Mouse (Mus musculus): Measurements from ENCODE around the gene Pisd.

Pisd gene

GRCm38 (mm10) chr5:32711485-32711884 is 74.0 kb downstream of the Pisd start:
- no peak for DNase-seq (ENCODE audit: low spot score in 2 of 2)

GRCm38 (mm10) chr5:32706226-32706780 is 79.1 kb downstream of the Pisd start:
- DNase-seq (ENCODE audit: low spot score in 2 of 2) = no peak

- DNase-seq (ENCODE audit: low spot score in 2 of 2) = no peak
Measured at GRCm38 (mm10) chr5:32697208-32697867, 88.1 kb downstream of the Pisd start.

GRCm38 (mm10) chr5:32693411-32693810 is 92.0 kb downstream of the Pisd start:
- no peak for DNase-seq (ENCODE audit: low spot score in 2 of 2)
